Mouse (Mus musculus): ENCODE results near the gene Camkk2. TPM values are rescaled to one million over a fixed set of nuclear protein-coding genes. Genes with fewer than 3 reads are reported as not detected.
A peak's percentile ranks its signal among the peaks of the same experiment; 100 is the strongest.

Camkk2 gene
- polyA plus RNA-seq, 1 experiment from 2014 or later = 24.3 TPM

GRCm38 (mm10) chr5:122695516-122695915, 83.7 kb downstream of the Camkk2 start:
- no peaks in the 10 kb centered on the region for H3K36me3 ChIP-seq (ENCODE audit: control insufficient read depth, insufficient read depth, low read length)
- no peak overlapping the region for H3K4me2 ChIP-seq (ENCODE audit: low read length)
- no peaks in the 10 kb centered on the region for H3K9me3 ChIP-seq (ENCODE audit: control insufficient read depth, low read length)
- 0 out of 2 replicates have a peak, but pooled peaks cover 12% of the 10 kb centered on the region for H3K4me1 ChIP-seq (replicated peaks; ENCODE audit: control insufficient read depth, insufficient read depth, low read length)
- ATAC-seq (replicated peaks; ENCODE audit: low FRiP score, low TSS enrichment, low read depth) = no peak
- H3K4me3 ChIP-seq (ENCODE audit: low read depth, low read length) = no peak overlapping the region
- H3K27ac ChIP-seq (ENCODE audit: low read depth) = no peak overlapping the region
- no peak for DNase-seq (ENCODE audit: low spot score)
- no peak overlapping the region for H3K9ac ChIP-seq (ENCODE audit: low read length)
- H3K27me3 ChIP-seq (replicated peaks; ENCODE audit: control insufficient read depth, insufficient read depth, low read length) = no peaks in the 10 kb centered on the region
- 68% methylated on average over 8 of the region's 8 CpGs for WGBS

DNA sequence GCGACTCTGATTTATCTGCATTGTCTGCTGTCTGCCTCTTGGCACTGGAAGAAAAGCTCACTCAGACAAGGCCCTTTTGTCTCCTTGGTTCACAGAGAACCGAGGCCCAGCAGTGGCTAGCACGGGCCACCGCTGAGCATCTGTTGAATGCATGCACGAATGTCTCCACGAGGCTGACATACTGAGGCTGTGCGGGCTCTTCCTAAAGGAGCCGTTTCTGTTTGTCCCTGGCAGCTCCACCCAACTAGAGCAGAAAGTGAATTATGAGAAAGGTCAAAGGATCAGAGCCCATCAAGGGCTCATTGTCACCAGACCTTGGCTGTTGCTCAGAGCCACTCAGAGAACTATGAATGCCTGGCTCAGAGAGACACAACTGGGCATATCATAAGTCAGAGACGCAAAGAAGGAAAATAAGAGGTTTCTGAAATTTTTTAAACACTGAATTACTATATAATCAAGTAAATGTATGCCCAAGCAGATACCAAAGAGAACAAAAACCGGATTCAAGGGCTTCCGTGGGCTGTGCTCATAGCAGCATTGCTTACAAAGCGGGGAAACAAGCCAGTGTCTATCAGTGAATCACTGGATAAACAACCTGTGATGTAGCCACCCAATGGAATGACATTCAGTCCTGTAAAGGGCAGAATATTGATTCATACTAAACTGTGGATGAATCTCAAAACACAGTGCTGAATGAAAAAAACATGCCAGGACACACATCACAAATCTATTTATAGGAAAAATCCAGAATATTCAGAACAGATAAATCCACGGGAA, 85.6 kb downstream of the Camkk2 start:
- Histone ChIP-seq H3K4me2 (ENCODE audit: low read length) (no peak overlapping the region), H3K27me3 (replicated peaks; ENCODE audit: control insufficient read depth, insufficient read depth, low read length) (no peaks in the 10 kb centered on the region), H3K27ac (ENCODE audit: low read depth) (no peak overlapping the region), H3K36me3 (ENCODE audit: control insufficient read depth, insufficient read depth, low read length) (no peaks in the 10 kb centered on the region), H3K9ac (ENCODE audit: low read length) (no peak overlapping the region), H3K4me1 (replicated peaks; ENCODE audit: control insufficient read depth, insufficient read depth, low read length) (0 out of 2 replicates have a peak, but pooled peaks cover 6% of the 10 kb centered on the region), H3K4me3 (ENCODE audit: low read depth, low read length) (no peak overlapping the region), H3K9me3 (ENCODE audit: control insufficient read depth, low read length) (no peaks in the 10 kb centered on the region)
- 43% methylated on average over 13 of the region's 13 CpGs for WGBS
- ATAC-seq (replicated peaks; ENCODE audit: low FRiP score, low TSS enrichment, low read depth) (0 out of 2 replicates have a peak, but pooled peaks have one; percentile 40), DNase-seq (ENCODE audit: low spot score) (no peak)

DNA sequence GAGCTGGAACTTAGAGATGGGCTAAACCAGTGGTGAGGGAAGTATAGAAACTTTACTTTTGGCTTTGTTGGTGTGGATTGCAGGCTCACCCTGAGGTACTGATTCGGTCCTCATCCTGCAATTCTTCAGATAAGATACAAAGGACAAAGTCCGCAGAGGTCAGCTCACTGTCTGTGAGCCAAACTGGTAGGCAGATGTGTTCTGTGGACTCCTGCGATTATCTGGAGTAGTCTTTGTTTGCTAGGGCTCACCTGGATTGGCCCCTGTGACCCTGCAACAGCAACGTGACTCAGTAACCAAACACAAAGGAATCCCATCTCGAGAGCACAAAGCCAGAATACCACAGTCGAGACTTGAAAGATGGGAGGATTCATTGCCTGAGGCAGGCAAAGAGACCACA, 88.7 kb downstream of the Camkk2 start:
- Histone ChIP-seq H3K9ac (ENCODE audit: low read length) (no peak overlapping the region), H3K27me3 (replicated peaks; ENCODE audit: control insufficient read depth, insufficient read depth, low read length) (no peaks in the 10 kb centered on the region), H3K27ac (ENCODE audit: low read depth) (no peak overlapping the region), H3K4me1 (replicated peaks; ENCODE audit: control insufficient read depth, insufficient read depth, low read length) (0 out of 2 replicates have a peak, but pooled peaks cover 3% of the 10 kb centered on the region), H3K9me3 (ENCODE audit: control insufficient read depth, low read length) (no peaks in the 10 kb centered on the region), H3K4me3 (ENCODE audit: low read depth, low read length) (no peak overlapping the region), H3K36me3 (ENCODE audit: control insufficient read depth, insufficient read depth, low read length) (no peaks in the 10 kb centered on the region), H3K4me2 (ENCODE audit: low read length) (no peak overlapping the region)
- WGBS = 61% methylated on average over 6 of the region's 6 CpGs
- ATAC-seq (replicated peaks; ENCODE audit: low FRiP score, low TSS enrichment, low read depth) = no peak
- no peak for DNase-seq (ENCODE audit: low spot score)

GRCm38 (mm10) chr5:122689153-122689552, 90.1 kb downstream of the Camkk2 start:
- 87% methylated on average over 7 of the region's 7 CpGs for WGBS
- H3K4me3 ChIP-seq (ENCODE audit: low read depth, low read length) = no peak overlapping the region
- no peaks in the 10 kb centered on the region for H3K36me3 ChIP-seq (ENCODE audit: control insufficient read depth, insufficient read depth, low read length)
- H3K4me2 ChIP-seq (ENCODE audit: low read length) = no peak overlapping the region
- H3K27me3 ChIP-seq (replicated peaks; ENCODE audit: control insufficient read depth, insufficient read depth, low read length) = no peaks in the 10 kb centered on the region
- no peak overlapping the region for H3K27ac ChIP-seq (ENCODE audit: low read depth)
- no peaks in the 10 kb centered on the region for H3K9me3 ChIP-seq (ENCODE audit: control insufficient read depth, low read length)
- ATAC-seq (replicated peaks; ENCODE audit: low FRiP score, low TSS enrichment, low read depth) (no peak), DNase-seq (ENCODE audit: low spot score) (no peak)
- no peak overlapping the region for H3K9ac ChIP-seq (ENCODE audit: low read length)
- 0 out of 2 replicates have a peak, but pooled peaks cover 3% of the 10 kb centered on the region for H3K4me1 ChIP-seq (replicated peaks; ENCODE audit: control insufficient read depth, insufficient read depth, low read length)

- WGBS = 81% methylated on average over 4 of the region's 4 CpGs
- Histone ChIP-seq H3K9ac (ENCODE audit: low read length) (no peak overlapping the region), H3K36me3 (ENCODE audit: control insufficient read depth, insufficient read depth, low read length) (no peaks in the 10 kb centered on the region), H3K27ac (ENCODE audit: low read depth) (no peak overlapping the region), H3K4me2 (ENCODE audit: low read length) (no peak overlapping the region), H3K4me1 (replicated peaks; ENCODE audit: control insufficient read depth, insufficient read depth, low read length) (no peaks in the 10 kb centered on the region), H3K9me3 (ENCODE audit: control insufficient read depth, low read length) (no peaks in the 10 kb centered on the region), H3K4me3 (ENCODE audit: low read depth, low read length) (no peak overlapping the region), H3K27me3 (replicated peaks; ENCODE audit: control insufficient read depth, insufficient read depth, low read length) (no peaks in the 10 kb centered on the region)
- ATAC-seq (replicated peaks; ENCODE audit: low FRiP score, low TSS enrichment, low read depth) (no peak), DNase-seq (ENCODE audit: low spot score) (no peak)
Observed at GRCm38 (mm10) chr5:122687391-122687790, 91.8 kb downstream of the Camkk2 start.

DNA sequence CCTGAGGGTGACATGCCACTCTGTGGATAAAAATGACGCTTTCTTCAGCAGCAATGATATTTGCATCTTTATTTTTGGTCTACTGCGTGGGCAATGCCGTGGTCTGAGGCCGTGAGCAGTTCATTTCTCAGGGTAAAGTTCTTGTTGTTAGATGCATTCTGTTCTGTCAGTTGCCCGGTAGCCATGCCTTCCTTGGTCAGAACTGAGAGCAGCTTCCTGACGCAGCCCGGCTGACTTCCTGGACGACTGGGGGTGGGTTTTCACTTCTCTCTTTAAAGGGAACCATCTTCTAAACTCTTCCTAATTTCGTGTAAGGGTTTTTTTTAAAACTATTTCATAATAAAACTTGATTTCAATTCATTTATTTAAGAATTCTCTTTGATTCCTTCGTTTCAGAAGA, 95.3 kb downstream of the Camkk2 start:
- no peak overlapping the region for H3K4me3 ChIP-seq (ENCODE audit: low read depth, low read length)
- H3K9ac ChIP-seq (ENCODE audit: low read length) = no peak overlapping the region
- WGBS = 74% methylated on average over 10 of the region's 10 CpGs
- no peaks in the 10 kb centered on the region for H3K27me3 ChIP-seq (replicated peaks; ENCODE audit: control insufficient read depth, insufficient read depth, low read length)
- no peak overlapping the region for H3K27ac ChIP-seq (ENCODE audit: low read depth)
- no peaks in the 10 kb centered on the region for H3K9me3 ChIP-seq (ENCODE audit: control insufficient read depth, low read length)
- no peaks in the 10 kb centered on the region for H3K36me3 ChIP-seq (ENCODE audit: control insufficient read depth, insufficient read depth, low read length)
- H3K4me1 ChIP-seq (replicated peaks; ENCODE audit: control insufficient read depth, insufficient read depth, low read length) = no peaks in the 10 kb centered on the region
- no peak overlapping the region for H3K4me2 ChIP-seq (ENCODE audit: low read length)
- ATAC-seq (replicated peaks; ENCODE audit: low FRiP score, low TSS enrichment, low read depth) (no peak), DNase-seq (ENCODE audit: low spot score) (no peak)

DNA sequence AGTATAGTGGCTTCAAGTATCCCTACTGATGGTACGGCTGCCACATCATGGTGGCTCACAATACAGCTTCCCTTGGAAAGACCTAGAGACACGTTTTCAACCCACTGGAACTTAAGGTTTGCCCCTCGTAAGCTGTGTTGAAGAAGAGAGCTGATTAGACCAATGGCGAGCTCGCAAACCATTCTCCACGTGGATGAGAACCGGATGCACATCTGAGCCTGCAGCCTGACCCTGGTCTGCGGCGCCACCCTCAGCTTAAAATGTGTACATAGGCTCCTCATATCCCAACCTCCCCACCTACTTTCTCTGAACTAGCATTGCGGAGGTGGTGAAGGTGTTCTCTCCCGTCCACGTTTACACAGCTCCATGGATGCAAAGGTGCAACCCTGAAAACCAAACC, 97.9 kb downstream of the Camkk2 start:
- ATAC-seq (replicated peaks; ENCODE audit: low FRiP score, low TSS enrichment, low read depth) (no peak), DNase-seq (ENCODE audit: low spot score) (no peak)
- Histone ChIP-seq H3K27me3 (replicated peaks; ENCODE audit: control insufficient read depth, insufficient read depth, low read length) (no peaks in the 10 kb centered on the region), H3K4me1 (replicated peaks; ENCODE audit: control insufficient read depth, insufficient read depth, low read length) (no peaks in the 10 kb centered on the region), H3K9me3 (ENCODE audit: control insufficient read depth, low read length) (no peaks in the 10 kb centered on the region), H3K9ac (ENCODE audit: low read length) (no peak overlapping the region), H3K27ac (ENCODE audit: low read depth) (no peak overlapping the region), H3K4me3 (ENCODE audit: low read depth, low read length) (no peak overlapping the region), H3K36me3 (ENCODE audit: control insufficient read depth, insufficient read depth, low read length) (no peaks in the 10 kb centered on the region), H3K4me2 (ENCODE audit: low read length) (no peak overlapping the region)
- 87% methylated on average over 12 of the region's 12 CpGs for WGBS

All from intestine, embryonic 14.5 days (tissue).